Mouse (Mus musculus) C2C12 (cell line): ENCODE data around the gene Cab39. TPM values are rescaled to one million over a fixed set of nuclear protein-coding genes. Genes with fewer than 3 reads are reported as not detected.
A peak's percentile ranks its signal among the peaks of the same experiment; 100 is the strongest.

Source experiments
- H3K27me3 ChIP-seq: one replicate; pipeline ENCODE4 v1.6.1; 2011; ENCODE audit not compliant: control insufficient read depth, insufficient read depth, insufficient read length
- H3K36me3 ChIP-seq: one replicate; pipeline ENCODE4 v1.6.1; 2011; ENCODE audit not compliant: control insufficient read depth, insufficient read depth
- H3K4me3 ChIP-seq: one replicate; pipeline ENCODE4 v1.5.1; 2011; ENCODE audit warnings: mild to moderate bottlenecking, control low read depth; ENCODE audit not compliant: poor library complexity, insufficient read depth, severe bottlenecking
- H3K79me2 ChIP-seq: one replicate; pipeline ENCODE4 v1.6.1; 2011; ENCODE audit not compliant: control insufficient read depth, insufficient read depth
- H3K79me3 ChIP-seq: one replicate; pipeline ENCODE4 v1.6.1; 2011; ENCODE audit warnings: low read depth, control low read depth
- H3ac ChIP-seq: one replicate; pipeline ENCODE3; 2011; ENCODE audit warnings: low read depth; ENCODE audit not compliant: control insufficient read depth, insufficient read length
- CEBPB ChIP-seq: IDR thresholded peaks from one replicate; pipeline ENCODE4 v1.6.1; 2011; ENCODE audit warnings: low read depth, mild to moderate bottlenecking, control low read depth, moderate library complexity
- CTCF ChIP-seq: IDR thresholded peaks from one replicate; pipeline ENCODE4 v1.5.1; 2011; ENCODE audit not compliant: control insufficient read depth, insufficient read depth, insufficient read length
- FOSL1 ChIP-seq: IDR thresholded peaks from one replicate; pipeline ENCODE4 v1.8.0; 2011; ENCODE audit warnings: mild to moderate bottlenecking, low read length; ENCODE audit not compliant: poor library complexity, insufficient read depth, severe bottlenecking
- MAX ChIP-seq: IDR thresholded peaks from one replicate; pipeline ENCODE4 v1.6.1; 2011; ENCODE audit warnings: mild to moderate bottlenecking, control low read depth
- MYOD1 ChIP-seq: IDR thresholded peaks from one replicate; pipeline ENCODE4 v1.6.1; 2011; ENCODE audit warnings: low read depth; ENCODE audit not compliant: control insufficient read depth, insufficient read length
- MYOG ChIP-seq: IDR thresholded peaks from one replicate; pipeline ENCODE4 v1.6.1; 2011; ENCODE audit not compliant: control insufficient read depth, insufficient read length; ENCODE audit errors: extremely low read depth
- USF1 ChIP-seq: IDR thresholded peaks from one replicate; pipeline ENCODE4 v1.6.1; 2011; ENCODE audit warnings: low read depth, mild to moderate bottlenecking, control low read depth, moderate library complexity
- polyA plus RNA-seq: library from polyadenylated mRNA; unstranded; fragments of >200 nt; fragmentation: generic; extraction: Trizol; gene quantifications from one replicate; pipeline ENCODE4 v1.2.1, GENCODE M21; 2012; ENCODE audit warnings: missing spikeins

Cab39 gene
- polyA plus RNA-seq, 1 experiment, result 16.6 TPM

DNA sequence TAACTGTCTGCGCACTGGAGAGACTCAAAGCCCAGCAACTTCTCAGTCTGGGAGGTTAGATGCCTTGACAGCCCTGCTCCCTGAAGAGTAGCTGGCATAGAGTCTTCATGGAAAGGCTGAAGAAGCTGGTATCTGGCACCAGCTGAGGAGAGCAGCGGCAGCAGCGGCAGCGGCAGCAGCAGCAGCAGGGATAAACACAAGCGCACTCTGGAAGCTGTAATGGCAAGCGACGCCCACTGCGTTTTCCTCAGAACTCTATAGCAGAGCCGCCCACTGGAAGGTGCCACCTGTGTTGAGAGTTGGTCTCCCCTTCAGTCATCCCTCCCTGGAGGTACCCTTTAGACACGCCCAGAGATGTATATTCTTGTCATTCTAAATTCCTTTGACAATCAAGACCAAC is 17.1 kb upstream of the Cab39 start:
- no peaks in the 10 kb centered on the region for H3K79me2 ChIP-seq
- TF ChIP-seq MYOG, result no peak
- no peak for TF ChIP-seq MAX
- no peak for TF ChIP-seq MYOD1
- no peak for TF ChIP-seq USF1
- TF ChIP-seq CTCF, result no peak

GRCm38 (mm10) chr1:85778436-85778835 is 14.8 kb upstream of the Cab39 start, which contains the start of gene A630001G21Rik:
Gene A630001G21Rik, minus strand, starts transcription at chr1:85778643.
- Histone ChIP-seq H3K36me3 (no peaks in the 10 kb centered on the region), H3ac (no peak within 1 kb of the TSS), H3K79me3 (no peaks in the 10 kb centered on the region), H3K27me3 (no peaks in the 10 kb centered on the region), H3K4me3 (no peak within 1 kb of the TSS), H3K79me2 (no peaks in the 10 kb centered on the region)
- no peak for TF ChIP-seq MYOD1
- TF ChIP-seq USF1, result no peak
- no peak for TF ChIP-seq CEBPB

More for the DNA sequence above, 17.1 kb upstream of the Cab39 start:
- Histone ChIP-seq H3ac (no peak overlapping the region), H3K4me3 (no peak overlapping the region), H3K27me3 (no peaks in the 10 kb centered on the region), H3K36me3 (no peaks in the 10 kb centered on the region), H3K79me3 (no peaks in the 10 kb centered on the region)

- TF ChIP-seq MYOD1 (no peak), MYOG (no peak), MAX (no peak), FOSL1 (no peak), CTCF (no peak), CEBPB (no peak), USF1 (no peak)
- Histone ChIP-seq H3K27me3 (no peaks in the 10 kb centered on the region), H3K36me3 (no peaks in the 10 kb centered on the region), H3K4me3 (no peak overlapping the region), H3K79me2 (no peaks in the 10 kb centered on the region), H3ac (no peak overlapping the region), H3K79me3 (no peaks in the 10 kb centered on the region)
Observed at GRCm38 (mm10) chr1:85779012-85779411, 14.2 kb upstream of the Cab39 start.

GRCm38 (mm10) chr1:85779428-85780180 is 13.6 kb upstream of the Cab39 start:
- TF ChIP-seq CTCF, result no peak
- H3K27me3 ChIP-seq, result no peaks in the 10 kb centered on the region
- H3K79me2 ChIP-seq, result no peaks in the 10 kb centered on the region
- no peak overlapping the region for H3K4me3 ChIP-seq
- H3ac ChIP-seq, result no peak overlapping the region
- no peaks in the 10 kb centered on the region for H3K79me3 ChIP-seq
- H3K36me3 ChIP-seq, result no peaks in the 10 kb centered on the region

GRCm38 (mm10) chr1:85790565-85790964 is 2.7 kb upstream of the Cab39 start:
- Histone ChIP-seq H3K36me3 (no peaks in the 10 kb centered on the region), H3K4me3 (no peak overlapping the region), H3ac (no peak overlapping the region), H3K79me3 (peaks cover 18% of the 10 kb centered on the region), H3K79me2 (peaks cover 23% of the 10 kb centered on the region), H3K27me3 (peaks cover 10% of the 10 kb centered on the region)
- no peak for TF ChIP-seq CTCF
- TF ChIP-seq MYOD1, result no peak
- no peak for TF ChIP-seq CEBPB
- no peak for TF ChIP-seq MAX
- TF ChIP-seq MYOG, result no peak
- TF ChIP-seq FOSL1, result no peak
- TF ChIP-seq USF1, result no peak

DNA sequence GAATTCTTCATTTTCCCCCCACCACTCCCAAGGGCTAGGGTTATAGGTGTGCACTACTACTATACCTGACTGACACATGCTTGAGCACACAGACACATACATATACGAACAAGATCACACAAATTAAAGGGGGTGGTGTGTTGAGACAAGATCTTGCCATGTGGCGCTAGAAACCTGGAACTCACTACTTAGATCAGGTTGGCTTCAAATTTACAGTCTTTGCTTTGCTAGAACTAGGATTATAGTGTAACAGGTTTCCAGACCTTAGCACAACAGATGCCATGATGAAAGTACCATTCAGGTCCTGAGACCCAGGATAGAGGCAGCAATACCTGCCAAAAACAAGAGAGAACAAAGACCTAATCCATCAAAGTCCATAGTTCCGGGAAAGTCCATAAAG is 1.8 kb upstream of the Cab39 start:
- no peaks in the 10 kb centered on the region for H3K36me3 ChIP-seq
- H3ac ChIP-seq, result no peak overlapping the region
- peaks cover 10% of the 10 kb centered on the region for H3K27me3 ChIP-seq
- TF ChIP-seq FOSL1 (no peak), MAX (no peak), MYOD1 (no peak)
- no peak overlapping the region for H3K4me3 ChIP-seq
- H3K79me3 ChIP-seq, result peaks cover 27% of the 10 kb centered on the region
- H3K79me2 ChIP-seq, result peaks cover 32% of the 10 kb centered on the region

DNA sequence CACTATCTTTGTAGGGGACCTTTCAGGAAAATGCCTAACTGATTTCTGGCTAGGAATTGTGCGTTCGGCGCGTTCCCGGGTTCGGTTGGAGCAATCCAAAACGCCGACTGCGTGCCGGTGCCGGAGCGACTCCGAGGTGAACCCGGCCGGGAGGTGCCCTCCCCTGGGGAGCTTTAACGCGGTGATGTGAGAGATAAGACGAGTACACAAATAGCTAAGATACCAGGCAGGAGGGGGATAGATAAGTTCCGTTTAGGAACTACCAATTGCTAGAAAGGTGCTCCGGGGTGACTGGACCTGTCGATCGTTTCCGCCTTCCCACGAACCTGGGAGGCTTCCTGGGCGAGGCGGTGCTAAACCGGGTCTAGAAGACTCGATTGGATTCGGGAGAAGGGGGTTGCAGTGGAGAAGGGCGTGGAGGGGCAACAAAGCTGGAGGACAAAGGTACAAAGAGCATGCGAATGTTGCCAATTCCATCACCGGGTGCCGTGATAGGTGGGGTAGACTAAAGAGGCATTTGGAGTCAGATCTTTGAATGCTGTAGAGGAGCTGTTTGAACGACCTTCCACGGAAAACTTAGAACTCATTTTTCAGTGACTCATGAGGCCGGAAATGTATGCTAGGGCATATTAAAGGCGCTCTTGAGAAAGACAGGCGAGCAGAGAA is 998 bp downstream of the Cab39 start:
- Histone ChIP-seq H3K79me2 (peaks cover 59% of the 10 kb centered on the region), H3K27me3 (peaks cover 10% of the 10 kb centered on the region), H3K4me3 (peak overlapping the region; percentile 89), H3ac (peak overlapping the region; percentile 100), H3K79me3 (peaks cover 54% of the 10 kb centered on the region), H3K36me3 (peaks cover 7% of the 10 kb centered on the region)
- TF ChIP-seq CTCF (no peak), MAX (no peak), MYOD1 (no peak), MYOG (no peak), CEBPB (no peak), FOSL1 (no peak), USF1 (no peak)
